Mouse (Mus musculus): ENCODE results near the gene Epas1.

Gene Epas1

DNA sequence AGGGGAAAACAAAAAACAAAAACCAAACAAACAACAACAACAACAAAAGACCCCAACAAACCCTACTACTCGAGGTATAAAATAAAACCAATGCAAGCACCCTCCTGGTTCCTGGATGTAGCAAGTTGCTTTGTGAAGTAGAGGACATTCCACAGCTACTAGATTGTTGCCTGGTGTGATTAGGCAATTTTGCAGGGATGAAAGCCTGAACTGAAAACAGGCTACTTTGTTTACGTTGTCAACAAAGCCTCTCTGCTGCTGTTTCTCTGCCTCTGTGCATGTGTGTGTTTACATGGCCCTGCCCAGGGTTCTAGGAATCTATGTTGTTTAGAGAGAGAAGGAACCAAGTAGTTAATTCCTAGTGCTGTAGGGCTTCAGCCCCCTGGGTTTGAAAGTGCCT lies 4.1 kb downstream of the Epas1 start:
- no peak for DNase-seq

DNA sequence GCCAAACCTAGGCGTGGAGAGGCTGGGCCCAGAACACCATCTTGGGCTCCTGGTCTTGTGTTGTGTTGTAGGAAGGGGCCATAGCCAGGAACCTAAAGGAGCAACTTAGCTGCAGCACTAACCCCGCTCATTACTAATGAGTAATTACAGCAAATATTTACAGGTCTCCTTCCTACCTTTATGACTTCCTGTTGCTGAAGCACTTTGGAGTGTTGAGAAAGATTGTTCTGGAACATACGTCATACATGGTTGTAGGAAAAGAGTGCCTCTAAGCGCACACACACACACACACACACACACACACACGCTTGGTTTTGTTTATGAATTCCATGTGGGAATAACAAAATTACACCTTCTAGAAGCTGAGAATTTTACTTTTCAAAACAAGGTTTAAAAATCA lies 8.4 kb downstream of the Epas1 start:
- DNase-seq: no peak

DNA sequence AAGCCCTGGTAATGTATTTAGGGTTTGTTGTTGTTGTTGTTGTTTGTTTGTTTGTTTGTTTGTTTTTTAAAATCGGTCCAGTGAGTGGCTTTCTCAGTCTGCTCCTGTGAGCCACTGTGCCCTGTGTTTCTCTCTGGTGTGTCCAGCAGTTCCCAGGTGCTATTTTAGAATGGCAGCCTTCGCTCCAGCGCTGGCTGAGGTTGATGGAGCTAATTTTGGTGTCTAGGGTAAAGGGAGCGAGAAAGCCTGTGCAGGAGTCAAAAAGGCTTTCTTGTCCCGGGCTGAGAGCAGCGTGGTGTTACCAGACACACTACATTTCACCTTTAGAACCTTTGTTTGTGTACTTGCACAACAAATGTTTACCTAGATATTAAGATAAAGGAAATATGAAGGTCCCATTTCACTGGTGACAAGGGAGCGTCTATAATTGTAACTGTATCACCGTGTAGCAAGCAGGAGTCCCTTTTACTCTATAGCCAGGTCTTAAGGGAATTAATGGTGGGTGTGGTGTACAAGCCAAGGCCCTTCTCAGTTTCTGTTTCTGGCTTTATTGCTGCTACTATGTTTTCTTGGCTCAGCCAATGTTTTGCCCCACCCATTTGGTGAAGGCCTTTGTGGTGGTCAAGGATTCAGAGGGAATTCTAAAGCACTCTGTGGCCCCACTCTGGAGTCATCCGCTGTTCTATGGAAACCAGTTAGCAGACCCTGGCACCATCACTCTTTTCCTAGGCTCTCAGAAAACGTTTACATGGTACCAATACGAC lies 9.2 kb downstream of the Epas1 start:
- no peak for DNase-seq

DNA sequence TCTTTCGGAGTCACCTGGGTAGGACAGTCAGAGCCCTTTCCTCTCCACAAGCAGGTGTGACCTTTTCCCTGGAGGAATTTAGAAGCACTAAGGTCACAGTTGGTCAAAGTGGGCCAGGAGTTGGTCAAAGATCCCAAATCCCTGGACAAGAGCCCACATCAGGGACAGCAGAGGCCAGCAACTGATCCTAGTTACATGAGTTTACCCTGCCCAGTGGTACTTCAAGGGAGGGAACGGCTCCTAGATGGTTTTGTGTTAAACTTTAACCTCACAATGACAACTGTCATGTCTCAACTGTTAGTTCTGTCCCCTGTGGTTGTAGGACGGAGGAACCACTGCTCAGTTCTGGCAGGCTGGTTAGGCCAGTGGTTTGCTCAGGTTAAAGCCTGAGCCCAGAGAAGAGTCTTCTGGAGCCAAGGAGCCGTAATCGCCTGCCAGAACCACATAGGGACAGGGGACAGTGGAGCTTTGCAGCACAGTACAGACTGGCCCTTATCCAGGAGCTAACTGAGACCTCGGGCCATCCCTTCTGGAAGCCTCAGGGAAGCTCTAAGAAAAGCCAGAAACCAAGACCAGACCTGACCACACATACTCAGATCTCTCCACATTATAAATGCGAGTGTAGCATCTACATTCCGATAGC lies 12.4 kb downstream of the Epas1 start:
- no peak for DNase-seq

DNA sequence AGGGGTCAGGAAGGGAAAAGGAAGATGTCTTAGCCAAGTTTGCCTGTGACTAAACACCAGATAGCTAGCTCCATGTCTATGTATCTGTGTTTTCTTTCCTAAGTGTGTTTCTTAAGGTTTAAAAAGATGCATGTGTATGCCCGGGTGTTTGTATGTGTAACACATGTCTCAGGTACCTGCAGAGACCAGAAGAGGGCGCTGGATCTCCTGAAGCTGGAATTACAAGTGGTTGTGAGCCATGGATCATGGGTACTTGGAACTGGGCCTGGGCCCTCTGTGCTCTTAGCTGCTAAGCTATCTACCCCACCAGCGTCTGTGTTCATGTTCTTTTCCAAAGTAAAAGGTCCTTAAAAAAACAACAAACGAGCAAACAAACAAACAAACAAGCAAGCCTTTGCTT lies 12.9 kb downstream of the Epas1 start:
- no peak for DNase-seq

DNA sequence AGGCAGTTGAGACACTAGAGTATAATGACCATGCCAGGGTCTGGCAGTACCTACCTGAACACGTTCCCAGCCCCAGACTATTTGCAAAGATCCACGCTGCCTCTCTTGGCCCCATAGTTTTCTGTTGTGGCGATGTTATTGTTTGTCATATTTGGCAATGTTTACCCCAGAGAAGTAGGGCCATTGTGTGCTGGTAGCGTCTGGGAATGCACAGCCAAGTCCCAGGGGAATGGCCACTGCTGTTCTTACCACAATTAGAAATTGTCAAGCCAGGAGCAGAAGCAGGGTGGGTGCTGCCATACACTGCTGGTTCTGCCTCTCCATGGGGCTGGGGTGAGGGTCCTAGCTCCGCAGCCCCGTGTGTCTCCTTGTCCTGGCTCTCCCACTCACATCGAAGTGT lies 15.1 kb downstream of the Epas1 start:
- DNase-seq: no peak

DNA sequence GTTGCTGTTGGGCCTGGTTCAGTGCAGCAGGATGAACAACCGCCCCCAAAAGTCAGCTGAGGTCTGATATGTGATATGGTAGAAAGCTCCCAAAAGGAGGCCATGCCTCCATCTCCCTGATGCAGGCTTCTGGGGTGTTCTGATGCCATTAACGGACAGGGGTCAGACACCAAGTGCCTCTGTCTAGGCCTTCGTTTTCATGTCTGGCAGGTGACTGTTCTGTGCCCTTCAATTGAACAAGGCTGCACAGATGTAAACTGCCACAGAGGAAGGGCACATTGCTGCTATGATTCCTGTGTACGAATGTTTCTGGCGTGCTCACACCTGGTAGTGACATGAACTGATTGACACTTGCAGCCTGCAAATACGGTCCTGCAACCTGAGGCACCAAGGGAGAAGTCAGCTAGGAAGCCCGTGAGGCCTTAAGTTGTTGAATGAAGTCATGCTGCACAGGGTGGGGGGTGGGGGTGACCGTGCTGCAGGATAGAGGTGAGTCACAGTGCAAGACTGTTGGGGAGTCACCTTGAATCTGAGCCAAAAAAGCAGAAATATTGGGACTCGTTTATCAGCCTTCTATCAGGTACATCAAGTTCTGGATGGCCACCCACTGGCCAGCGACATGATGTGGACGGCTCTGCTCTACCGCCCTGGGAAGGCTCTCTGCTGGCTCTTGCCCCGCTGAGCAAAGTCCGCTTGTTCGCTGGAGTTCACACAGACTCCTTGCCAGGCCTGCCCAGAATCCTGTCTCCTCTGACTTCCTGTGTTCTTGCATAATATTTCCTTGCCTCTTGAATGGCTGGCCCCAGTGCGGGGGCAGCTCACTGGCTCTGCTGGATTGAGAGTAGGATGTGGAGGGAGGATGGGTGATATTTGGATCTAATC lies 16.1 kb downstream of the Epas1 start:
- peak; percentile 28 for DNase-seq

DNA sequence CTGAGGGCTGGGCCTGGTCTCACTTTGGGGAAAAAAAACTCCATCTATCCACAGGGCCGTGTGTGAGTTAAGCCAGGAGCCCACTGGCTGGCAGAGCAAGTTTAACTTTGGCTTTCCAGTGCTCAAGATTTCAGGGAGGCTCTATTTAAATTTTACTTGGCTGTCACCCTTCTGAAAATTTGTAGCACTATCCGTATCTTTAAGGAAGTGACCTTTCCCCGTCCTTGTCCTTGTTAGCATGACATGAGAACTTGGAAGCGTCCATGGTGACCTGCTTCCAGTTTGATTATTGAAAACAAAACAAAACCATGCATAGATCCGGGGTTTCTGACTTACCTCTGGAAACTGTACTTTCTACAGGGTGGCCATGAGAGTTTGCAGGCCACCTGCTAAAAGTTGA lies 17.3 kb downstream of the Epas1 start:
- DNase-seq: no peak

DNA sequence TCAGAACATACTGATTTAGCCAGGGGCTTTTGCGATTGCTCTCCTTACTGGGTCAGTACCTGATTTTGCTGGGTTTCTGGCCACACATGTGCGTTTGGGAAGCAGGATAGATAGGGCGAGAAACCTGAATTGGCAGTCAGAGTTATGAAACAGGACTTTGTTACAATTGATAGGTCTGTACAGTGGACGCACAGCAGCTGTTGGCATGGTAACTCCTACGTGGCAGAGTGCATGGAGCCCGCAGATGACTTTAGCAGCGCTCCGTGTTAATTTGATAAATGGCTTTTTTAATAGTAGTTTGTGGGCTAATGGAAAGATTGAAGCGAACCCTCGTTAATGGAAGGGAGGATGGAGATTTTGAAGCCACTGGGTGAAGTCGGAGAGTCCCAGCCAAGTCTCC lies 18.5 kb downstream of the Epas1 start:
- DNase-seq: no peak

DNA sequence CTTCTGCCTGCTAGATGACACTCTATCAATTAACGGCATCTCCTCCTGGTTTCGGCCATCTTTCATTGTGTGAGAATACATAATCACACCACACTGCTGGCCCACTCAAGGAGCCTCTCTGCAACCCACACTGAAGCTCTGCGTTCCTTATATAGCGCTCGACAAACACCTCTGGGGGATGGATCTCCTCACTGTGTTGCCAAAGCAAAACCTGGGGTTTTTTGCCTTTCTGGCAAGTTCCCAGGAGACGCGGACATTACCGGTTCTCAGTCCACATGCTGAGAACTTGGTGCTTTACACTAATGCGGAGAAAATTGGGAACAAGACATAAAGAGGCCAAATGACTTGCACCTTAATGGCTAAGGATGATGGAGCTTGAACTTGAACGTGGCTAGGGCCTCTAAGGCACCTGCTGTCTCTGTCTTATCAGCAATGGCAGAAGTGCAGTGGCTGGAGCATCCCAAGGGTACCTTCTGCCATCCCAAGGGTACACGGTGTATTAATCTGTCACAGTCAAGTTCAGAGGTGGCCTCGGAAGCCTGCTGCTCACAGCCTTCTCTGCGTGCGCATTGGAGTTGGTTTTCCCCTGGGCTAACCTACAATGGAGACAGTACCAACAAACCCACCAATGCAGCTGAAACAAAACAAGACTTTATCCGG lies 19.6 kb downstream of the Epas1 start:
- no peak for DNase-seq

DNA sequence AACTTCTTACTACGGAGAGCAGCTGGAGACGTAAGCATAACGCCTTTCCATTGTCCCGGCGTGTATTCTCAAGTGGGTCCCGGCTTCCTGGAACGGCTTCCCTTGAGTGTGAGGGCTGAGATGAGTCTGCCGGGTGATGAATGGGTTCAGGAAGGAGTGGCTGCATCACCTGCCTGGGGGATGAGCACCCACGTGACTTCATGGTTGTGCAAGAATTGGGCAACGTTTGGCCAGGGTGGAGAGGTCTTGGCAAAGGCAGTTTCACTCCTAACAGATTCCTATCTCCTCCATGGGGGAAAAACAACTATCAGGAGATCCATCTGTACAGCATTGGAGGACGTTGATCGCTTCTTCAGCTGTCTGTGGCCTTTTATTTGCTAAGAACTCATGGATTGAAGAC lies 23.0 kb downstream of the Epas1 start:
- DNase-seq: no peak

DNA sequence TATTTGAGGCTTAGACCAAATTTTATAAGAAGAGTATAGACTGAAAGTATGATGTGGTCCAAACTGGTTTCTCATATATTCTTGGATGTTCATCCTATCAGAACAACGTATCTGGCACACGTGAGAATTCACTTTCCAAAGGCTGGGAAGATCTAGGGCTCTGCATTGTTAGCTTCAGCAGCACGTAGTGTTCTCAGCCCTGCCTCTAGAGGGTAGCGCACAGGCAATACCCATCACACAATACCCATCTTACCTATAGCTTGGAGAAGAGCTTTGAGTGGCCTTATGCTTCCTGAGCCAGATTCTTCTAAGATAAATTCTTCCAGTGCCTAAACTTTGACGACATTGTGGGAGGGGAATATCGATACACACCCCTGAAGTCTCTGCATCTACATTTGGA lies 24.6 kb downstream of the Epas1 start:
- no peak for DNase-seq

DNA sequence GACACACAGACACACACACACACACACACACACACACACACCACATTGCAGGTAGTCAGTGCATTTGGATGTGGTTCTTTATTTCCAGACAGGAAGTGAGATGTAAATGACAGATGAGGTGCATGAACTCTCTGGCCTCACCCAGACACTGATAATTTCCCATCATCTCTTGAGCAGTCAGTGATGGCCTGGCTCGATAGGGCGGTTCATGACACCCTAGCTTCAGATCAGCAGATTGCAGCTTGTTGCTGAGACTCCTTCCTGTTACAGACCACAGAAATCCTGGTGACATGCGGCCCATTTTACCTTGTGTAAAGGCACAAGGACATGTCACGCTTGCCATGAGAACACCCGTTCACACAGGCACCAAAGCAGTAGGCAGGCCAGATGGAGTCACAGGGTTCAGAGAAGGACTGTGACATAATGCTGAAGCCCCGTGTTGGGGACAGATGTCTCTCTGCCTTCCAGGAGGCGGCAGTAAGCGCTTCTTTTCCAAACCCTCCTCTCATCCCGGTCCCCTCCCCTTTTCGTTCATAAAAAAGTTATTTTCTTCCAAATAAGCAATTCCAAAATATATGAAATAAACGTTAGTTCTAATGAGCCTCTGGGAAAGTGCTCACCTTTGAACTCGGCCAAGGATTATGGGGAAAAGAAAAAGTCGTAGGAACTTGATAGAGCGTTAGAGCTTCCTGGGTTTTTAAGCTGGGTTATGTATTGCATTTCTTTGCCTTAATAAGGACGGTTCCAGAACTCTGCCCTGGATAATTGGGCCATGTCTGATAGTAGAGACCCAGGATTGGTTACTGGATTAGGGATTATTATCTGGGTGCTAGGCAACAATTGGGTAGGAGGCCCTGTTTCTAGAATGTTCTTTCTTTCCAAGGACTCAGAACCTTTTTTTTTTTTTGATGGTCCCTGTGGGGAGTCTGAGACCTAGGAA lies 26.0 kb downstream of the Epas1 start:
- no peak for DNase-seq

DNA sequence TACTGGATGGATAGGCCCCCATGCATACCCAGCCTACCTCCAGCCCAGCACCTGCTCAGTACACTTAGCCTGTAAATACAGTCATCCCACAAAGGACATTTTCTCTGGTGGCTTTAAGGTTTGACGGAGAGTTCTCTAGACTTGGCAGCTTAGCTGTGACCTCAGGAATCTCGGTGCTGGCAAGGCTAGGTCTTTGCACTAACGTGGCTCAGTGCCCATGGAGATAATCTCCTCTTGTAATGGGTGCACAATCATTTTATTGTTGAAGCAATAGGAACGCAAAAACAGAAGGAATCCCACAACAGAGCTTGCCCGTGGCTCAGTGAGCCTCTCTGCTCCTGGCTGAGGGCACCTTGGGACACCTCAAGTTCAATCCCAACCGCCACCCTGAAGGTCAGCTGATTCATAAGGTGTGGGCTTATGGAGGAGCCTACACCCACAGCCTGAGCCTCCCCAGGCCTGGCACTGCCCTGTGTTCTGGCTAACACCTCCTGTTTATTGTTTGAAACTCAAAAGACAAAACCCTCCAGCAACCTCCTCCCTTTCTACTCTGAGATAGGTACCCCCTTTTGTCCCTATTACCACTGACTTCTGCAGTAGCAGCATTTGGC lies 27.3 kb downstream of the Epas1 start:
- no peak for DNase-seq

DNA sequence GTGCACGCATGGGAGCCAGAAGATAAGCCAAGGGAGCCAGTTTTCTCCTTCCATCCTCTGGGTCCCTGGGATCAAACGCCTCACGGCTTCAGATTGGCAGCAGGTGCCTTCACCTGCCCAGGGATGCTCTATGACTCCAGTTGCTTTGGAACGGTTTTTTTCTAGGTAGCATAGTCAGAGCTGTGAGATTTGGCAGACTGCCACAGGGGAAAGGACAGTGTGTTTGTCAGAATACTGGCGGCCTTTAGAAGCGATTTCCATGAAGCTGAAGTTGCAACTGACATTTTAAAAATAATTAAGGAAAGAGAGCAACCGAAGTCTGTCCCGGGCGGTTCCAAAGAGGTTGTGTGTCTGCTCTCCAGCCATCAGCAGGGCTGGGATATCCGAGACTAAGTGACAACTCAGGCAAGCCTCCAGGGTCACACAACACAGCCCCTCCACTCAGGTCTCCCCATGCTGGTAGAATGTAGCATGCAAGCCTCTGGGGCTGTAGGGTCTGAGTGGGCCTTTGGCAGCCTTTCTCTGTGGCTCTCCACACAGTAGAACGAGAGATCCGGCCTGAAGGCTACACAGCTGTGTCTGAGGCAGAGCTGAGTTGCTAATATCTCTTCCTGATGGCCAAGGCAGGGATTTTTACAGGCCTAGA lies 28.4 kb downstream of the Epas1 start:
- DNase-seq: no peak

DNA sequence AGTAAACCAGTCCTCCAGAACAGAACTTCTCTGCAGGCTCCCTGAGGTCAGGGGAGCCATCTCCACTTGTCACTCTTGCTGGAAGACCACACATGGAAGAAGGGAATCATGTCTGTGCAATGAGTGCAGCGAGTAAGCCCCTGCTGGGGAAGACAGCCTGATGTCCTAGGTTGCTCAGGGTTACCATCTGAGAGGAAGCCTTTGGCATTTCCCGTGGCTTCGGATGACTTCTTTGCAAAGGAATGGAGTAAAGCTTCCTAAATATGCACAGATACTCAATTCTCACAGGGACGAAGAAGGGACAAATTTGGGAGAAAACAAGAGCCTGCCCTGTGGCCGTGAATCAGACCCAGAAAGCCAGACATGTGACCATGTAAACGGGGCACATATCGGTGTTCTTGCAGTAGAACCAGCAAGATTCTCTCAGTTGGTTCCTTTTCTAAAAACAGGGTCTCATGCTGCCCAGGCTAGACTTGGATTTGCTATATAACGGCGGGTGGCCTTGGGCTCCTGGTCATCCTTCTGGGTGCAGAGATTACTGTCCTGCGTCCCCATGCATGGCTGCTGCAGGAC lies 31.0 kb downstream of the Epas1 start:
- DNase-seq: no peak

DNA sequence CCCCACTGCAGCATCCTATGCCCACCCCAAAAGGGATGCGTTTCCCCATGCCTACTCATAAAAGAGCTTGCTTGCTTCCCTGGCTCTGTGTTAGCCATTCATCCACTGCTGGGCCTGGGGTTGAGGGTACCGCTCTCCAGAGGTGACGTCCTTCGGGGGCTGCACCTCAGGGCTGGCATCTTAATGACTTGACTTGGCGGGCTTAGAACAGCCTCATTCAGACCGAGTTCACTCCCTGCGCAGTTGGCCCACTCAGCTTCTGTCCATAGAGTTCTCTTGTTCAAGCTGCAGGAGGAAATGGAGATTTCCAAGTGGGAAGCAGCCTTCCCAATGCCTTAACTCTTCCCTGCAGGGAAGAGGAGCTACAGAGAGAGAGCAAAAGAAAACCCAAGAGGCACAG lies 32.1 kb downstream of the Epas1 start:
- DNase-seq: peak; percentile 49

DNA sequence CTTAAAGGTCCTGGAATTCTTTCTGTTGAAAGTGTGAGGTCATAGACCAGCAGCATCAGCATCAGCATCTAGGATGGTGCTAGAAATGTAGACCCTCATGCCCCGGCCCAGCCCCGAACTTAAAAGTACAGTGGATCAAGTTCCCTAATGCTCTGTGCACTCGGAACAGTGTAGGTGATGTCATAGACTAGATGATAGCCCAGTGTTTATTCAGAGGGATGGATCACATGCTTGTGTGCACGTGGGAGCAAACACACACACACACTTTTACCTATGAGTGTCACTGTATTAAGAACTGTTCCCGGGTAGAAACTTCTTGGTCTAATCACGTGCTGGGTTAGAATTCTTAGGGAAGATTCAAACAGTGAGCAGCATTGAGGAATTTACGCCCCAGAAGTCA lies 33.0 kb downstream of the Epas1 start:
- no peak for DNase-seq

DNA sequence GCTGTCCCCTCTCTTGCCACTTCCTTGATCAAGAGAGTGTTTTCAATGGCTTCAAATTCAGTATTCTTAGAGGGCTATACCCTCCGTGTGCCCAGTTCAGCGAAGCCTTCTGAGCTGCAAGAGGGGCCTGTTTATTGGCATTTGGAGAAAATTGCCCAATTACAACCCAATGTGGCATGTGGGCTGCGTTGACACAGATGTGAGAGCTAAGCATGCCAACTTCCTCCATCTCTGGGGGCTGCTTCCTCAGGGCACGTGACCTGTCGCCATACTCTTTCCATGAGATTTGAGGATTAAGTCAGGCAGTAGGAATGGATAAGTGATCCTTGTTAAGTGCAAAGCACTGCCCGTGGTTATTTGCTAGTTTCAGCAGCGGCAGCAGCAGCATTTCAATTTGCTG lies 34.3 kb downstream of the Epas1 start:
- no peak for DNase-seq

DNA sequence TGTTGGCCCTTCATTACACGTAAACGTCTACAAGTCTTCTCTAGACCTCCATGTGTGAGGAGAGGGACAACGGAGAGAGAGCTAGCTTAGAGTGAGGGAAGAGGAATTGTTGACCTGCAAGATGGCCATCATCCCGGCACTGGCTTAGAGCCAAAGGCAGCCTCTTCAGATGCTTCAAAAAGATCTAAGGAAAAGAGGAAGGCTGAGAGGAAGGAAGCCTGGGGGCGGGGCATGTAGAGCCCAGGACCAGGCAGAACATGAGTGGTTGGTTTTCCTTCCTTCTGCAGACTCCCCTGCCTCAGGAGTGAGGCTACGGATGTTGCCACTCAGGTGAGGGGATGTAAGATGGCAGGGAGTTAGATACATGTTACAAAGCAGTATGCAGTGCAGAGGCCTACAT lies 34.8 kb downstream of the Epas1 start:
- DNase-seq: no peak

DNA sequence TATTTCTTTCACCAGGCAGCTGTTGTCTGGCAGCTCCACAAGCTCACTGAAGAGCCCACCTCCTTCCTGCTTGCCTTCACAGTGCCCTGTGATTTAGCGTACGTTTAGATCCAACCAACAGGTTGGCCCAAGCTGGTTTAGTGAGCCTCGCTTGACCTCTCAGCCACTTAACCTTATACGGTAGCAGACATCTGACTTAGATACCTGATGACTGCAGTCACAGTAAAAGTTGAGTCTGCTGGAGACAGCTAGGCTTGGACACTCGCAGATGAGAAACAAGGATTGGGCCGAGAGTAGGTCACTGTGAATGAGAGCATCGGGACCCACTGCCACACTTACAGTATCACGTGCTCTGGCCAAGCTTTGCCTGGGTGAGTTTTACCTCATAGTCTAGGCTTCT lies 38.4 kb downstream of the Epas1 start:
- no peak for DNase-seq
